Mouse (Mus musculus): ENCODE measurements around the gene Pde2a. TPM values are rescaled to one million over a fixed set of nuclear protein-coding genes. Genes with fewer than 3 reads are reported as not detected.
A peak's percentile ranks its signal among the peaks of the same experiment; 100 is the strongest.

Gene Pde2a
- polyA plus RNA-seq (2015; fragmentation: Nextera tagmentation; extraction: Ambion mirVana), result 12.7 and 21.1 TPM in 2 replicates

DNA sequence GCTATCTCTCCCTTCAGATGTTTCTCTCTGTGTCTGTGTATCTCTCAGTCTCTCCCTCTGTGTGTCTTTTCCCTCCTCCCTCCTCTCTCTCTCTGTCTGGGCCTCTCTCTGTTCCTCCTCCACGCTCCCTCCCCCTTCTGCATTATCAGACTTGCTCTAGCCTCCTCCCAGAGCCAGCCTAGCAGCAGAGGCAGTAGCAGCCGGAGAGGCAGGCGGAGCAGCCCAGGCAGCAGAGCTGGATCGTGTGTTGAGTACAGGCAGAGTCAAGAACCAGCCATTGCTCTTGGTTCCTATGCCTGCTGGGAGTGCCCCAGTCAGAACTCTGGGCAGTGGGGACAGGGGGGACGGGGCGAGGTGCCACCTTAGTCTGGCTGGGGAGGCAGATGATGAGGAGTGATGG is at the start of gene Pde2a:
TSS of gene Pde2a (plus strand) at position 163 of the 400 bp plus-strand sequence.
- no peak for ATAC-seq (replicated peaks; ENCODE audit: extremely low read depth, insufficient read depth, low FRiP score)
- no peak within 1 kb of the TSS for H3K4me2 ChIP-seq (ENCODE audit: low read depth, low read length)
- H3K4me3 ChIP-seq (ENCODE audit: low read length), result no peak within 1 kb of the TSS
- H3K4me1 ChIP-seq (ENCODE audit: control insufficient read depth, insufficient read depth, low read length), result no peaks in the 10 kb centered on the region
- H3K9me3 ChIP-seq (replicated peaks; ENCODE audit: control insufficient read depth, low read length), result no peaks in the 10 kb centered on the region
- H3K36me3 ChIP-seq (ENCODE audit: control insufficient read depth, insufficient read depth), result no peaks in the 10 kb centered on the region
- H3K9ac ChIP-seq (ENCODE audit: low read length), result no peak within 1 kb of the TSS
- WGBS, result 26% methylated on average over 6 of the region's 6 CpGs
- peaks cover 34% of the 10 kb centered on the region for H3K27me3 ChIP-seq (ENCODE audit: control insufficient read depth, insufficient read depth, low read length)
- no peak within 1 kb of the TSS for H3K27ac ChIP-seq (ENCODE audit: low read length)

DNA sequence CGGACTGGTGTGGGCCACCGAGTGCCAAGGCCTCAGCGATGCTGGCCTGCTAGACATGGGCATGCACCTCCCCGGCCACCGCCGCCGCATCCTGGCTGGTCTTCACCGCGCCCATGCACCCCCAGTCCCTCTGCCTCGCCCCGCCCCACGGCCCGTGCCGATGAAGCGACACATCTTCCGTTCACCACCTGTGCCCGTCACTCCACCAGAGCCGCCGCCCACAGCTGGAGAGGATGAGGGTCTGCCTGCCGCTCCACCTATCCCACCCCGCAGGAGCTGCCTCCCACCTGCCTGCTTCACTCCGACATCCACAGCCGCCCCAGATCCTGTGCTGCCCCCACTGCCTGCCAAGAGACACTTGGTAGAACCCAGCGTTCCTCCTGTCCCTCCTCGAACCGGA is 48.4 kb upstream of the Pde2a start:
- H3K9me3 ChIP-seq (replicated peaks; ENCODE audit: control insufficient read depth, low read length), result no peaks in the 10 kb centered on the region
- H3K4me1 ChIP-seq (ENCODE audit: control insufficient read depth, insufficient read depth, low read length), result peaks cover 4% of the 10 kb centered on the region; the same call in 1 of the 2 replicates
- H3K4me2 ChIP-seq (ENCODE audit: low read depth, low read length), result no peak overlapping the region
- WGBS, result 79% methylated on average over 26 of the region's 26 CpGs
- H3K27me3 ChIP-seq (ENCODE audit: control insufficient read depth, insufficient read depth, low read length), result no peaks in the 10 kb centered on the region
- no peak overlapping the region for H3K27ac ChIP-seq (ENCODE audit: low read length)
- no peak for ATAC-seq (replicated peaks; ENCODE audit: extremely low read depth, insufficient read depth, low FRiP score)
- no peaks in the 10 kb centered on the region for H3K36me3 ChIP-seq (ENCODE audit: control insufficient read depth, insufficient read depth)
- H3K9ac ChIP-seq (ENCODE audit: low read length), result no peak overlapping the region
- H3K4me3 ChIP-seq (ENCODE audit: low read length), result no peak overlapping the region

- Histone ChIP-seq H3K4me3 (ENCODE audit: low read length) (no peak overlapping the region), H3K4me1 (ENCODE audit: control insufficient read depth, insufficient read depth, low read length) (peaks cover 15% of the 10 kb centered on the region), H3K4me2 (ENCODE audit: low read depth, low read length) (no peak overlapping the region), H3K9ac (ENCODE audit: low read length) (no peak overlapping the region), H3K9me3 (replicated peaks; ENCODE audit: control insufficient read depth, low read length) (no peaks in the 10 kb centered on the region), H3K27ac (ENCODE audit: low read length) (no peak overlapping the region), H3K27me3 (ENCODE audit: control insufficient read depth, insufficient read depth, low read length) (no peaks in the 10 kb centered on the region), H3K36me3 (ENCODE audit: control insufficient read depth, insufficient read depth) (no peaks in the 10 kb centered on the region)
- no peak for ATAC-seq (replicated peaks; ENCODE audit: extremely low read depth, insufficient read depth, low FRiP score)
Observed at GRCm38 (mm10) chr7:101374155-101374554, 47.3 kb upstream of the Pde2a start.

DNA sequence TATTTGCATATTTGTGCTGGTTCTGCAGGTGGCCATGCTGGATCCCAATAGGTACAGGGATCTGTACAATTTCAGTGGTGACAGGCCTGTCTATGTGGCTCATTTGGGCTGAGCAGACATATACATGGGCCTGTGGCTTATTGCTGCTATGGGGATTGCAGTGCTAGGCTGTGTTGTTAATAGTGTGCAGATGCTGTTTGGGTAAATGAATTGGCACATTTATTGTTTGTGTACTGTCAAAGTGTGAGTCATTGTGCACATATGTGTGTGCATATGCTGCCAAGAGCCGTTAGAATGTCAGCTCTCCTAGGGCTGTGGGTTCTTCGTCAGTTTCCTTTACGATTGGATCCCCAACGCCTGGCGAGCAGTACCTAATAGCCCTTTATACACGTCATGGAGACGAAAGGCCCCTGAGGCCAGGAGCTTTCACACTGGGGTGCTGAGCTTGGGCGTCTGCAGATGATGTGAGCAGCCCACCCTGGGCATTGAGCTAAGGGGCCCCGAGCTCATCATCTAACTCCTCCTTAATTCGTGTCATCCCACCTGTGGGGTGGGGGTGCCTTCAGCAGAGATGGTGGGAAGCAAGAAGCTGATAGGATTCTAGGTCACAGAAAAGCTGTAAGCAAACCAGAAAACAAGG is 44.7 kb upstream of the Pde2a start:
- no peak overlapping the region for H3K4me3 ChIP-seq (ENCODE audit: low read length)
- no peaks in the 10 kb centered on the region for H3K9me3 ChIP-seq (replicated peaks; ENCODE audit: control insufficient read depth, low read length)
- peaks cover 21% of the 10 kb centered on the region for H3K4me1 ChIP-seq (ENCODE audit: control insufficient read depth, insufficient read depth, low read length)
- ATAC-seq (replicated peaks; ENCODE audit: extremely low read depth, insufficient read depth, low FRiP score), result no peak
- 76% methylated on average over 10 of the region's 10 CpGs for WGBS
- H3K4me2 ChIP-seq (ENCODE audit: low read depth, low read length), result no peak overlapping the region
- no peaks in the 10 kb centered on the region for H3K36me3 ChIP-seq (ENCODE audit: control insufficient read depth, insufficient read depth)
- H3K27me3 ChIP-seq (ENCODE audit: control insufficient read depth, insufficient read depth, low read length), result no peaks in the 10 kb centered on the region
- no peak overlapping the region for H3K9ac ChIP-seq (ENCODE audit: low read length)
- no peak overlapping the region for H3K27ac ChIP-seq (ENCODE audit: low read length)

- no peaks in the 10 kb centered on the region for H3K36me3 ChIP-seq (ENCODE audit: control insufficient read depth, insufficient read depth)
- 16% methylated on average over 6 of the region's 7 CpGs for WGBS
- H3K4me1 ChIP-seq (ENCODE audit: control insufficient read depth, insufficient read depth, low read length), result peaks cover 21% of the 10 kb centered on the region
- H3K27me3 ChIP-seq (ENCODE audit: control insufficient read depth, insufficient read depth, low read length), result no peaks in the 10 kb centered on the region
- peak overlapping the region; percentile 71 for H3K4me2 ChIP-seq (ENCODE audit: low read depth, low read length)
- peak; percentile 89 for ATAC-seq (replicated peaks; ENCODE audit: extremely low read depth, insufficient read depth, low FRiP score)
- peak overlapping the region; percentile 81 for H3K27ac ChIP-seq (ENCODE audit: low read length)
- no peaks in the 10 kb centered on the region for H3K9me3 ChIP-seq (replicated peaks; ENCODE audit: control insufficient read depth, low read length)
- peak overlapping the region; percentile 48 for H3K4me3 ChIP-seq (ENCODE audit: low read length)
- H3K9ac ChIP-seq (ENCODE audit: low read length), result peak overlapping the region; percentile 77
Observed at GRCm38 (mm10) chr7:101377741-101378262, 43.7 kb upstream of the Pde2a start.

DNA sequence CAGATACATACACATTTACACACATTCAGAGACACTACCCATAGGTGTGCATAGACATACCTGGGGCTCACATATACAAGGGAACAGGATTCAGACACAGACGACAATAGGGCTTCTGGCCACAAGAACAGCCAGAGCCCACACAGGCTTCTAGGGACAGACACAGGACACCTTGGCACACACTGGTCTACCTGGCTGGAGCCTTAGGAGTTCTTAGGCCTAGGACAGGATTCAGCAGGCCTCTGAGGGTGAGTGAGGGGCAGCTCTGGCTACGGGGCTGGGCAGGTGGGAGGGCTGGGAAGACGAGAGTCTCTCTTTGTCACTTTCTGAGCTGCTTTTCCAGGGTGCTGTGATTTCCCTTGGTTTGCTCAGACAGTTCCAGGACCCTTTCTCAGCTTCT is 43.2 kb upstream of the Pde2a start:
- ATAC-seq (replicated peaks; ENCODE audit: extremely low read depth, insufficient read depth, low FRiP score), result peak; percentile 10; the same call in 1 of the 2 replicates
- Histone ChIP-seq H3K4me1 (ENCODE audit: control insufficient read depth, insufficient read depth, low read length) (peaks cover 24% of the 10 kb centered on the region), H3K9me3 (replicated peaks; ENCODE audit: control insufficient read depth, low read length) (no peaks in the 10 kb centered on the region), H3K9ac (ENCODE audit: low read length) (peak overlapping the region; percentile 77), H3K4me2 (ENCODE audit: low read depth, low read length) (peak overlapping the region; percentile 71), H3K36me3 (ENCODE audit: control insufficient read depth, insufficient read depth) (no peaks in the 10 kb centered on the region), H3K27me3 (ENCODE audit: control insufficient read depth, insufficient read depth, low read length) (no peaks in the 10 kb centered on the region), H3K27ac (ENCODE audit: low read length) (peak overlapping the region; percentile 81), H3K4me3 (ENCODE audit: low read length) (peak overlapping the region; percentile 48)
- WGBS, result 34% methylated on average over 3 of the region's 3 CpGs

- Histone ChIP-seq H3K4me3 (ENCODE audit: low read length) (peak overlapping the region; percentile 48), H3K9ac (ENCODE audit: low read length) (peak overlapping the region; percentile 77), H3K27ac (ENCODE audit: low read length) (peak overlapping the region; percentile 37), H3K36me3 (ENCODE audit: control insufficient read depth, insufficient read depth) (no peaks in the 10 kb centered on the region), H3K4me2 (ENCODE audit: low read depth, low read length) (peak overlapping the region; percentile 71), H3K4me1 (ENCODE audit: control insufficient read depth, insufficient read depth, low read length) (peaks cover 27% of the 10 kb centered on the region), H3K27me3 (ENCODE audit: control insufficient read depth, insufficient read depth, low read length) (no peaks in the 10 kb centered on the region), H3K9me3 (replicated peaks; ENCODE audit: control insufficient read depth, low read length) (no peaks in the 10 kb centered on the region)
- ATAC-seq (replicated peaks; ENCODE audit: extremely low read depth, insufficient read depth, low FRiP score), result no peak
- 53% methylated on average over 5 of the region's 5 CpGs for WGBS
Observed at GRCm38 (mm10) chr7:101378796-101379465, 42.6 kb upstream of the Pde2a start.

- Histone ChIP-seq H3K27me3 (ENCODE audit: control insufficient read depth, insufficient read depth, low read length) (no peaks in the 10 kb centered on the region), H3K4me3 (ENCODE audit: low read length) (no peak overlapping the region), H3K9me3 (replicated peaks; ENCODE audit: control insufficient read depth, low read length) (no peaks in the 10 kb centered on the region), H3K36me3 (ENCODE audit: control insufficient read depth, insufficient read depth) (no peaks in the 10 kb centered on the region), H3K4me1 (ENCODE audit: control insufficient read depth, insufficient read depth, low read length) (peaks cover 30% of the 10 kb centered on the region), H3K9ac (ENCODE audit: low read length) (no peak overlapping the region; the same call in none of the 2 replicates), H3K27ac (ENCODE audit: low read length) (peak overlapping the region; percentile 37; the same call in 1 of the 2 replicates), H3K4me2 (ENCODE audit: low read depth, low read length) (peak overlapping the region; percentile 71)
- no peak for ATAC-seq (replicated peaks; ENCODE audit: extremely low read depth, insufficient read depth, low FRiP score)
- 68% methylated on average over 2 of the region's 2 CpGs for WGBS
Observed at GRCm38 (mm10) chr7:101379732-101380131, 41.8 kb upstream of the Pde2a start.

- H3K4me1 ChIP-seq (ENCODE audit: control insufficient read depth, insufficient read depth, low read length), result peaks cover 39% of the 10 kb centered on the region
- 82% methylated on average over 6 of the region's 6 CpGs for WGBS
- ATAC-seq (replicated peaks; ENCODE audit: extremely low read depth, insufficient read depth, low FRiP score), result no peak
- H3K4me2 ChIP-seq (ENCODE audit: low read depth, low read length), result no peak overlapping the region
- H3K27ac ChIP-seq (ENCODE audit: low read length), result no peak overlapping the region
- no peaks in the 10 kb centered on the region for H3K9me3 ChIP-seq (replicated peaks; ENCODE audit: control insufficient read depth, low read length)
- no peaks in the 10 kb centered on the region for H3K27me3 ChIP-seq (ENCODE audit: control insufficient read depth, insufficient read depth, low read length)
- no peaks in the 10 kb centered on the region for H3K36me3 ChIP-seq (ENCODE audit: control insufficient read depth, insufficient read depth)
- no peak overlapping the region for H3K4me3 ChIP-seq (ENCODE audit: low read length)
- no peak overlapping the region for H3K9ac ChIP-seq (ENCODE audit: low read length)
Observed at GRCm38 (mm10) chr7:101381512-101381911, 40.0 kb upstream of the Pde2a start.

Measured in heart, embryonic 16.5 days (tissue).